Mouse (Mus musculus) kidney, postnatal 0 days (tissue): ENCODE measurements at regions not wholly inside any gene's neighbourhood (a gene's known extent, or its start where the extent isn't known, plus 50 kb on each side); places are given as distances from the start of the nearest gene placed in this dataset.

Source experiments
- ATAC-seq: fragments of 200-750 bp; cut with Nextera tagmentation; replicated peaks from 2 replicates; pipeline ENCODE4 v1.8.0; 2017; ENCODE audit warnings: low read depth, moderate number of reproducible peaks, moderate TSS enrichment, moderate library complexity; ENCODE audit not compliant: low FRiP score
- DNase-seq: peaks from one replicate; pipeline ENCODE4 v3.0.0-alpha.2; 2016; ENCODE audit warnings: low spot score
- H3K27ac ChIP-seq: fragments of 300-500 bp; sonication (generic); 2 replicates; pipeline ENCODE4 v1.5.1; 2014; ENCODE audit warnings: mild to moderate bottlenecking
- H3K27me3 ChIP-seq: fragments of 300-500 bp; sonication (generic); 2 replicates; pipeline ENCODE4 v1.6.1; 2014; ENCODE audit warnings: low read length, mixed read lengths; ENCODE audit not compliant: insufficient read depth
- H3K36me3 ChIP-seq: fragments of 300-500 bp; sonication (generic); 2 replicates; pipeline ENCODE4 v1.6.1; 2014; ENCODE audit warnings: low read length, mixed read lengths; ENCODE audit not compliant: insufficient read depth
- H3K4me1 ChIP-seq: fragments of 300-500 bp; sonication (generic); replicated peaks from 2 replicates; pipeline ENCODE4 v1.6.1; 2014; ENCODE audit warnings: antibody characterized with exemption, low read length, mixed read lengths; ENCODE audit not compliant: insufficient read depth
- H3K4me2 ChIP-seq: fragments of 300-500 bp; sonication (generic); 2 replicates; pipeline ENCODE4 v1.6.1; 2014; ENCODE audit warnings: mild to moderate bottlenecking, low read length, moderate library complexity, mixed read lengths
- H3K4me3 ChIP-seq: fragments of 300-500 bp; sonication (generic); replicated peaks from 2 replicates; pipeline ENCODE4 v1.5.1; 2014; ENCODE audit warnings: low read depth, low read length
- H3K9ac ChIP-seq: fragments of 300-500 bp; sonication (generic); 2 replicates; pipeline ENCODE4 v1.6.1; 2014; ENCODE audit warnings: low read depth, low read length
- H3K9me3 ChIP-seq: fragments of 300-500 bp; sonication (generic); replicated peaks from 2 replicates; pipeline ENCODE4 v1.6.1; 2016; ENCODE audit warnings: low read length, inconsistent platforms, mixed read lengths
- CTCF ChIP-seq: IDR thresholded peaks from 2 replicates; pipeline ENCODE4 v1.5.1; 2016; ENCODE audit warnings: antibody characterized with exemption, low read depth, mild to moderate bottlenecking, moderate library complexity
- WGBS: fragments of 180-500 bp; shearing (Covaris S2); extraction: QIAGEN DNeasy Blood & Tissue Kit; methylation state at CpG from one replicate; pipeline ENCODE4 v1.1.7; 2014; 5-methylcytosine and 5-hydroxymethylcytosine counted together

DNA sequence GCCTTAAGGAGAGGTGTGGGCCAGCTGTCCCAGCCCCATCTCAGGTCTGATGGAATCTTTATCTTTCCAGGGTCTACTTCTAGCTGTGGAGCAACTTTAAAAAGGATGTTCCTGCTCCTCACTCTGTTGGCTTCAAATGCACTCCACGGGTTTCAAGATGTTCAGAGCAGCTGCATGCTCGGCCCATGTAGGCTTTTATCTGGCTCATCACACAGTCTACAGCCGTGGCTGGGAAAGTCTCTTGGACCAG lies 61.2 kb upstream of the Cpm start:
- 94% methylated on average over 3 of the region's 3 CpGs for WGBS
- Histone ChIP-seq H3K4me1 (0 out of 2 replicates have a peak, but pooled peaks cover 5% of the 10 kb centered on the region), H3K36me3 (no peaks in the 10 kb centered on the region), H3K9me3 (no peaks in the 10 kb centered on the region; the same call in 1 of the 2 replicates), H3K27ac (no peak overlapping the region), H3K4me2 (no peak overlapping the region), H3K27me3 (peaks cover 6% of the 10 kb centered on the region; the same call in 1 of the 2 replicates), H3K9ac (no peak overlapping the region), H3K4me3 (no peak overlapping the region)
- ATAC-seq (no peak), DNase-seq (no peak)
- TF ChIP-seq CTCF, result no peak

DNA sequence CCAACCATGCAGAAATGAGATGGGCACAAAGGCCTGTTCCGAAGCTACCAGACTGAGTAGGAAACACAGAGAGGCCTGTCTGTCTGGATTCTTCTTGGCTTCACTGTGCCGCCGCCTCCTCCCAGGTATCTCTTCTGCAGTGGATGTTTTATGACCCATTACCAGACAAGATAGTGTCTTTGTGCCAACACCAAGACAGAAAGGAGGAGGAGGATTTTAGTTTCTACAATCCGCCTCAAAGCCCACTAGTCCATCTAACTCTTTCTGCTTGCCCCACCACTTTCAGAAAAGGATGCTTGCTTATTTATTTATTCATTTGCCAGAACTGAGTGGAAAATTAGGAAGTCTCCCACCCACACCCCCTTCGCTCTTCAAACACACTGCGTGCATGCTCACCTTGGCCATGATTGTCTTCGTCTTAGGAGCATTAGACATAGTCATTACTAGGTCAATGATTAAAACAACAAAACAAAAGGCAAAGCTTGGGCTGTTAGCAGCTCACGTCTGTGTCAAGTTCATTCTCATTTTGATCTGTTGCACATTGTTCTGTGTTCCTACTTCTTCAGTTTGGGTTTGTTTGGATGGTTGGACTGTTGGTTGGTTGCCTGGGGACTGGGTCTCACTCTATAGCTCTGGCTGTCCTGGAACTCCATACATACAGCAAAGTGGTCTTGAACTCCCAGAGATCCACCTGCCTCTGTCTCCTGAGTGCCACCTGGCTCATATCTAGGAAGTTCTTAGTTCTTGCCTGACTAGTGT lies 61.7 kb upstream of the Cpm start:
- no peak for DNase-seq
- no peaks in the 10 kb centered on the region for H3K36me3 ChIP-seq
- H3K9me3 ChIP-seq, result no peaks in the 10 kb centered on the region; the same call in 1 of the 2 replicates
- no peak overlapping the region for H3K9ac ChIP-seq
- H3K27ac ChIP-seq, result no peak overlapping the region
- TF ChIP-seq CTCF, result no peak
- H3K4me2 ChIP-seq, result no peak overlapping the region
- no peak for ATAC-seq
- 82% methylated on average over 8 of the region's 8 CpGs for WGBS
- H3K4me3 ChIP-seq, result no peak overlapping the region
- 0 out of 2 replicates have a peak, but pooled peaks cover 3% of the 10 kb centered on the region for H3K27me3 ChIP-seq
- 0 out of 2 replicates have a peak, but pooled peaks cover 5% of the 10 kb centered on the region for H3K4me1 ChIP-seq

DNA sequence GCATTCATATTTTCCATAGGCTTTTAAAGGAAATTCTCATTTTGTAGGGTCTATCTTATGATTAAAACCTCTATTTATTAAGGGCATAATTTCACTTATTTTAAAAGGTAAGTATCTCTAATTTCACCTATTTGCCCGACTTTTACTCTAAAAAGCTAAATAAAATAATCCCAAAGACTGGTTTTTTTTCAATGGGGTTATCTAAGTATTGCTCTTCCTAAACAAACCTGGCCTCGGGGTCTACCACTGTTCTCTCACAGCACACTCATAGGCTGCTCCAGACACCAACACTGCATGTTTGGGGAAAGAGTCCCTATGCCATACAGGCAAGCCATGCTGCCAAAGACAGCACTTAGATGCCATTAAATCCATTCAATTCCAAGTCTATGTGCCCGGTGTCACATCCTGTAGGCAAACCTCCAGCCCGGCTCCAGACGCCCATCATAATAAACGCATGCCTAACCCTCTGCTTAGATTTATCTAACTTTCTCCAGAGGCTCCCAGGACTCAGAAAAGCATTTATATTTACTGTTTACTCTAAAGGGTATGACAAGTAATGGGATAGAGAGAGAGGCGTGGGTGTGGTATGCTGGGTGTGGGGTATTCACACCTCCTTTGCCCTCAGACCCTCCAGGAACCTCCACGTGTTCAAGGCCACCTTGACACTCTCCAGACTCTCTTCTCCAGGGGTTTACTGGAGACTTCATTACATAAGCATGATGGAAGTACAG lies 62.5 kb upstream of the Cpm start:
- ATAC-seq, result no peak
- WGBS, result 89% methylated on average over 8 of the region's 8 CpGs
- Histone ChIP-seq H3K27me3 (no peaks in the 10 kb centered on the region), H3K4me1 (0 out of 2 replicates have a peak, but pooled peaks cover 5% of the 10 kb centered on the region), H3K9ac (no peak overlapping the region), H3K36me3 (no peaks in the 10 kb centered on the region), H3K9me3 (no peaks in the 10 kb centered on the region; the same call in 1 of the 2 replicates), H3K4me3 (no peak overlapping the region), H3K4me2 (no peak overlapping the region), H3K27ac (no peak overlapping the region)
- DNase-seq, result no peak
- TF ChIP-seq CTCF, result no peak

DNA sequence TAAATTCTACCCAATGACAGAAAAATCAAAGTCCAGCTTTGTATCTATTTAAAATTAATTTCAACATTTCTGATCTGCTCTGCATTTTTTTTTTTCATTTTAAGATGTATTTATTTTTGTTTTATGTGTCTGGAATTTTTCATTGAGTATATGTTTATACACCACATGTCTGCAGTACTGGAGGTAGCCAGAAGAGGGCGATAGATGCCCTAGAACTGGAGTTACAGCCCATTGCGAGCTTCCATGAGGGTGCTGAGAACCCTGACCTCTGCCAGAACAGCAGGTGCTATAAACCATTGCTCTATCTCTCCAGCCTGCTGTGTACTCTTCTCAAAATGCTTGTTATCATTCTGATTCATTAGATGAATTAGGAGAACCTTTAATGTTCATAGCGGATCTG lies 63.1 kb upstream of the Cpm start:
- TF ChIP-seq CTCF, result peak; percentile 46
- no peak for ATAC-seq
- 91% methylated on average over 3 of the region's 3 CpGs for WGBS

DNA sequence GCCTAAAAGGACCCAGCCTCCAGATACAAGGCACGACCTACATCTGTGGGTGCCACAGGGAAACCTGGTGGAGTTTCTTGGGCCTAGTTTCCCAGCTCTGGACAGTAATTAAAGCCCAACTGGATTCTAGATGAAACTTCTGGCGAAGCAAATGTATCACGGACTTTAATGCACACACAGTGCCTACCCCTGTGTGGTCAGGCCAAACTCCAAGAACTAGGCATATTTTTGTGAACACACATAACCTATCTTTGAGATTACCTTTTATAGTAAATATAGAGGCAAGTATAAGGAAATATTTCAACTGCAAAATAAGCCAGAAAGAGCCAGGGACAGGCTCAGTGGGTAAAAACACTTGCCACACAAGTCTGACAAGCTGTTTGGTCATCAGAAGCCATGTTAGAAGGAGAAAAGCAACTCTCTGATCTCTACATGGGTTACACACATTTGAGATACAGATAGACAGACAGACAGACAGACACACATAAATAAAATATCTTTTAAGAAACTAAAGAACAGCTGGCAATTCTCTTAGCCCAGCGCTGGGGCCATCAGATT lies 63.7 kb upstream of the Cpm start:
- no peaks in the 10 kb centered on the region; the same call in 1 of the 2 replicates for H3K9me3 ChIP-seq
- no peak overlapping the region for H3K9ac ChIP-seq
- no peaks in the 10 kb centered on the region for H3K4me1 ChIP-seq
- no peak overlapping the region for H3K4me3 ChIP-seq
- 91% methylated on average over 4 of the region's 4 CpGs for WGBS
- H3K27me3 ChIP-seq, result no peaks in the 10 kb centered on the region
- ATAC-seq, result no peak
- H3K4me2 ChIP-seq, result no peak overlapping the region
- no peak for TF ChIP-seq CTCF
- no peak overlapping the region for H3K27ac ChIP-seq
- H3K36me3 ChIP-seq, result no peaks in the 10 kb centered on the region
- no peak for DNase-seq

More for the DNA sequence above, 63.1 kb upstream of the Cpm start:
- Histone ChIP-seq H3K4me2 (no peak overlapping the region), H3K4me1 (0 out of 2 replicates have a peak, but pooled peaks cover 3% of the 10 kb centered on the region), H3K9ac (no peak overlapping the region), H3K9me3 (no peaks in the 10 kb centered on the region; the same call in 1 of the 2 replicates), H3K27ac (no peak overlapping the region), H3K36me3 (no peaks in the 10 kb centered on the region), H3K4me3 (no peak overlapping the region), H3K27me3 (no peaks in the 10 kb centered on the region)
- no peak for DNase-seq

DNA sequence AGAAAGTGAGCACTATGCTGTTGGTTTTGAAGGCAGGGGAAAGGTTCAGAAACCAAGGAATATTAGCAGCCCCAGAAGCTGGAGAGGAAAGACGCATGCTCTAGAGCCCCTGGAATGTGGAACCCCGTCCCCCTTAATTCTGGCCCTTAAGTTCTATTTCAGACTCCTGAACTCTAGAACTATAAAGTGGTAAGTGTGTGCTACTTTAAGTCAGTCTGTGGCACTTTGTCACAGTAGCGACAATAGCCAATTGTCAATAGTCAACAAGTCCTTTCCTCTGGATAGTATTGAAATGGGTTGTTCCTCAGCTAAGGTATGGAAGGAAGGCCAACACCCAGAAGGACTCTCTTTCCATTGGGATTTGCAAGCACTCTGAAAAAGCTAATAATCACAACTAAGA lies 64.2 kb upstream of the Cpm start:
- H3K36me3 ChIP-seq, result no peaks in the 10 kb centered on the region
- no peaks in the 10 kb centered on the region; the same call in 1 of the 2 replicates for H3K9me3 ChIP-seq
- H3K4me1 ChIP-seq, result no peaks in the 10 kb centered on the region
- no peak for TF ChIP-seq CTCF
- no peaks in the 10 kb centered on the region for H3K27me3 ChIP-seq
- no peak overlapping the region for H3K4me3 ChIP-seq
- H3K27ac ChIP-seq, result no peak overlapping the region
- no peak overlapping the region for H3K4me2 ChIP-seq
- no peak for ATAC-seq
- no peak for DNase-seq
- 95% methylated on average over 3 of the region's 3 CpGs for WGBS
- no peak overlapping the region for H3K9ac ChIP-seq
